Mouse (Mus musculus): Measurements from ENCODE around the gene Bdh1.

- TF ChIP-seq CTCF (IDR thresholded peaks at IDR 0.05; ENCODE audit: low read depth), result no peak
- no peak for TF ChIP-seq EP300 (optimal IDR thresholded peaks at IDR 0.05)
These were observed 73.3 kb downstream of the Bdh1 start for GRCm38 (mm10) chr16:31495356-31495755.
